Mouse (Mus musculus) heart, embryonic 14.5 days (tissue): ENCODE results near the gene Cd302. TPM values are rescaled to one million over a fixed set of nuclear protein-coding genes. Genes with fewer than 3 reads are reported as not detected.

Experiments
- ATAC-seq: fragments of 200-750 bp; cut with Nextera tagmentation; 2 replicates; pipeline ENCODE4 v1.8.0; 2017; ENCODE audit warnings: low read depth, moderate TSS enrichment; ENCODE audit not compliant: insufficient number of reproducible peaks, insufficient read depth, low FRiP score
- H3K27ac ChIP-seq, 2 experiments: fragments of 200-500 bp in 1 of 2; fragments of 300-500 bp in 1 of 2; sonication (generic) in 1 of 2; replicated peaks in 1 of 2; 2 replicates each; pipeline ENCODE4 v1.5.1; 2012 to 2014; ENCODE audit warnings: low read depth in 2 of 2, low read length in 2 of 2, control low read depth in 1 of 2, mild to moderate bottlenecking in 1 of 2, mixed read lengths in 1 of 2; ENCODE audit not compliant: control insufficient read depth in 1 of 2, insufficient read depth in 1 of 2
- H3K27me3 ChIP-seq: fragments of 300-500 bp; sonication (generic); 2 replicates; pipeline ENCODE4 v1.6.1; 2014; ENCODE audit warnings: mild to moderate bottlenecking, low read length, control low read depth; ENCODE audit not compliant: control insufficient read depth, insufficient read depth
- H3K36me3 ChIP-seq: fragments of 300-500 bp; sonication (generic); 2 replicates; pipeline ENCODE4 v1.6.1; 2014; ENCODE audit warnings: mild to moderate bottlenecking, control low read depth, low read length, mixed read lengths; ENCODE audit not compliant: control insufficient read depth, insufficient read depth
- H3K4me1 ChIP-seq, 2 experiments: fragments of 200-500 bp in 1 of 2; fragments of 300-500 bp in 1 of 2; sonication (generic) in 1 of 2; 2 replicates each; pipeline ENCODE4 v1.6.1; 2012 to 2014; ENCODE audit warnings: low read length in 2 of 2, control low read depth in 1 of 2, mixed read lengths in 1 of 2; ENCODE audit not compliant: control insufficient read depth in 2 of 2, insufficient read depth in 2 of 2
- H3K4me2 ChIP-seq: fragments of 300-500 bp; sonication (generic); 2 replicates; pipeline ENCODE4 v1.6.1; 2014; ENCODE audit warnings: mild to moderate bottlenecking, low read length
- H3K4me3 ChIP-seq, 2 experiments: fragments of 200-500 bp in 1 of 2; fragments of 300-500 bp in 1 of 2; sonication (generic) in 1 of 2; 2 replicates each; pipeline ENCODE4 v1.5.1; 2012 to 2014; ENCODE audit warnings: low read length in 2 of 2, mild to moderate bottlenecking in 2 of 2, control low read depth in 1 of 2, low read depth in 1 of 2, moderate library complexity in 1 of 2; ENCODE audit not compliant: control insufficient read depth in 1 of 2, insufficient read depth in 1 of 2
- H3K9ac ChIP-seq: fragments of 300-500 bp; sonication (generic); 2 replicates; pipeline ENCODE4 v1.6.1; 2014; ENCODE audit warnings: mild to moderate bottlenecking, low read length
- H3K9me3 ChIP-seq: fragments of 300-500 bp; sonication (generic); 2 replicates; pipeline ENCODE4 v1.6.1; 2016; ENCODE audit warnings: low read length, control low read depth; ENCODE audit not compliant: control insufficient read depth
- WGBS: fragments of 180-500 bp; shearing (Covaris S2); extraction: QIAGEN DNeasy Blood & Tissue Kit; methylation state at CpG from one replicate; pipeline ENCODE4 v1.1.7; 2014; 5-methylcytosine and 5-hydroxymethylcytosine counted together
- polyA plus RNA-seq: library from polyadenylated mRNA; unstranded; fragments of >200 nt; fragmentation: Nextera tagmentation; extraction: Ambion mirVana; gene quantifications from 2 replicates; pipeline ENCODE4 v1.2.1, GENCODE M21; 2014

The Cd302 gene
- polyA plus RNA-seq, 1 experiment from 2014 or later = 25.5 TPM

- Histone ChIP-seq H3K36me3 (no peaks in the 10 kb centered on the region), H3K4me3 (no peak overlapping the region), H3K9ac (no peak overlapping the region), H3K4me1 (peaks cover 3 to 10% of the 10 kb centered on the region in 2 experiments; a peak in 2 of 4 replicates), H3K4me2 (peak overlapping the region; percentile 93; the same call in 1 of the 2 replicates), H3K9me3 (no peaks in the 10 kb centered on the region), H3K27me3 (no peaks in the 10 kb centered on the region), H3K27ac (no peak overlapping the region)
- WGBS = 63% methylated on average over 4 of the region's 4 CpGs
- ATAC-seq = no peak
Measured at GRCm38 (mm10) chr2:60282625-60283024, 1.7 kb downstream of the Cd302 start.

- ATAC-seq = no peak
- WGBS = 94% methylated on average over 4 of the region's 4 CpGs
Measured at GRCm38 (mm10) chr2:60278627-60279026, 5.7 kb downstream of the Cd302 start.

DNA sequence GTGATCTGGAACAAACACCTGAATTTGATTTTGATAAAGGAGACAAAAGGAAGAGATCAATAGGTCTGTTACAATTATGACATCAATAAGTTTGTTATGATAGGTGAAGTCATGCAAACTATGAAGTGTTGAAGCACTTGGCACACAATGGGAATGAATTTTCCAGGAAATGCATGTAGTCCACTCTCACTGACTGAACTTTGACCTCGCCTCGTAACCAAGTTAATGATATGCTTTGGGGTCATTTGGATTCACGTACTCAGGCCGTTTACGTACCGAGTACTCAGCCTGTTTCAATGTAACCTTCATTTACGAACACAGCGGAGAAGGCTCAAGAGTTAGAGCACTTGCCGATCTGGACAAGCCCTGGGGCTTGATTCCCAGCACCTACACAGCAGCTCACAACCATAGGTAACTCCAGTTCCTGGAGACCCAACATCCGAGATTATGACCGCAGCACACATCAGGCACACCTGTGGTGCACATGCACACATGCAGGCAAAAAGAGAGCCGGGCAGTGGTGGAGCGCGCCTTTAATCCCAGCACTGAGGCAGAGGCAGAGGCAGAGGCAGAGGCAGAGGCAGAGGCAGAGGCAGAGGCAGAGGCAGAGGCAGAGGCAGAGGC is 14.3 kb downstream of the Cd302 start:
- 90% methylated on average over 14 of the region's 14 CpGs for WGBS
- no peak for ATAC-seq
- Histone ChIP-seq H3K4me2 (no peak overlapping the region), H3K36me3 (no peaks in the 10 kb centered on the region), H3K4me1 (peaks cover 4 to 8% of the 10 kb centered on the region in 2 experiments; a peak in 2 of 4 replicates), H3K27me3 (no peaks in the 10 kb centered on the region), H3K9ac (no peak overlapping the region), H3K9me3 (no peaks in the 10 kb centered on the region), H3K4me3 (no peak overlapping the region), H3K27ac (no peak overlapping the region)

More at GRCm38 (mm10) chr2:60278627-60279026, 5.7 kb downstream of the Cd302 start:
- no peaks in the 10 kb centered on the region for H3K36me3 ChIP-seq
- no peaks in the 10 kb centered on the region for H3K9me3 ChIP-seq
- H3K4me1 ChIP-seq = peaks cover under 1 to 7% of the 10 kb centered on the region in 2 experiments; a peak in 2 of 4 replicates
- H3K27ac ChIP-seq = no peak overlapping the region
- H3K27me3 ChIP-seq = no peaks in the 10 kb centered on the region
- no peak overlapping the region for H3K9ac ChIP-seq
- no peak overlapping the region for H3K4me3 ChIP-seq
- no peak overlapping the region for H3K4me2 ChIP-seq

- Histone ChIP-seq H3K9ac (no peak overlapping the region), H3K36me3 (no peaks in the 10 kb centered on the region), H3K4me3 (no peak overlapping the region), H3K4me1 (peaks cover 4 to 8% of the 10 kb centered on the region in 2 experiments; a peak in 2 of 4 replicates), H3K27ac (0 out of 4 replicates have a peak overlapping the region, but pooled peaks of 1 of the 2 experiments have one; percentile 2), H3K9me3 (no peaks in the 10 kb centered on the region), H3K4me2 (no peak overlapping the region), H3K27me3 (no peaks in the 10 kb centered on the region)
- 25% methylated on average over 1 of the region's 1 CpGs for WGBS
- no peak for ATAC-seq
Measured at GRCm38 (mm10) chr2:60267567-60267966, 16.7 kb downstream of the Cd302 start.

GRCm38 (mm10) chr2:60260621-60261350 is 23.5 kb downstream of the Cd302 start:
- no peaks in the 10 kb centered on the region for H3K36me3 ChIP-seq
- peak overlapping the region; percentile 0 to 34; a peak in 2 of 4 replicates for H3K27ac ChIP-seq
- H3K9ac ChIP-seq = no peak overlapping the region
- H3K4me3 ChIP-seq = no peak overlapping the region
- ATAC-seq = no peak
- 69% methylated on average over 5 of the region's 5 CpGs for WGBS
- no peaks in the 10 kb centered on the region for H3K27me3 ChIP-seq
- no peak overlapping the region for H3K4me2 ChIP-seq
- no peaks in the 10 kb centered on the region for H3K9me3 ChIP-seq
- peaks cover 3 to 8% of the 10 kb centered on the region in 2 experiments; a peak in 2 of 4 replicates for H3K4me1 ChIP-seq

- WGBS = 93% methylated on average over 5 of the region's 5 CpGs
- ATAC-seq = no peak
- 0 out of 2 replicates have a peak, but pooled peaks cover 3% of the 10 kb centered on the region for H3K36me3 ChIP-seq
- no peak overlapping the region for H3K27ac ChIP-seq
- H3K9ac ChIP-seq = no peak overlapping the region
- no peaks in the 10 kb centered on the region for H3K9me3 ChIP-seq
- no peak overlapping the region for H3K4me3 ChIP-seq
- H3K27me3 ChIP-seq = no peaks in the 10 kb centered on the region
- no peak overlapping the region for H3K4me2 ChIP-seq
- H3K4me1 ChIP-seq = peaks cover 3 to 8% of the 10 kb centered on the region in 2 experiments; a peak in 2 of 4 replicates
Measured at GRCm38 (mm10) chr2:60259186-60259585, 25.1 kb downstream of the Cd302 start.

- 46% methylated on average over 2 of the region's 2 CpGs for WGBS
Measured at GRCm38 (mm10) chr2:60256751-60257150, 27.5 kb downstream of the Cd302 start.

More at GRCm38 (mm10) chr2:60256751-60257150, 27.5 kb downstream of the Cd302 start:
- ATAC-seq = no peak
- Histone ChIP-seq H3K4me1 (peaks cover 3 to 8% of the 10 kb centered on the region in 2 experiments; a peak in 2 of 4 replicates), H3K9ac (no peak overlapping the region), H3K9me3 (no peaks in the 10 kb centered on the region), H3K4me2 (no peak overlapping the region), H3K27ac (no peak overlapping the region), H3K27me3 (no peaks in the 10 kb centered on the region), H3K36me3 (0 out of 2 replicates have a peak, but pooled peaks cover 4% of the 10 kb centered on the region), H3K4me3 (no peak overlapping the region)
